Mouse (Mus musculus) c-Kit-positive CD71-negative TER-119-negative erythroid progenitor cells, embryonic 14.5 days (primary cell): ENCODE measurements around the gene Gm12845.
"Not testable (repeated sequence)": the region's sequence is repeated elsewhere in the genome, so short reads cannot be mapped to it uniquely, and the experiment has no call there.

Experiments used
- DNase-seq: peaks from one replicate; pipeline ENCODE4 v3.0.0-alpha.2; 2013; ENCODE audit warnings: low read depth

Gene Gm12845

DNA sequence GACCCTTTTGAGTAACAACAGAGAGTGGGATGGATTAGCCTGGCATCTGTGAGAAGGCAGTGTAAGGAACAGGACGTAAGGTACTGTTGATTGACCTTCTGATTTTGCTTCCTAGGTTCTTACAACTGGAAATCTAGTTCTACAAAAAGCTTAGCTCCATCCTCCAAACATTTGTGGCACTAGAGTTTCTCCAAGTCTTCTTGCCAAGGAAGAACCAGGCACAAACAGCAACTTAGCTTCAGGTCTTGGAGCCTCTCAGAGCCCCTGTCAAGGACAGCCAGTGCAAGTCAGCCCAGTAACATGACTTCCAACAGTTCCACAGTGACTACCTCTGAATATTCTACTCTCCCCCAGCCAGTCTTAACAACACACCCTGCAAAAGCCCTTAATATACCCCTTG, at the start of gene Gm12845:
Gene Gm12845 (plus strand): TSS at position 301 of the 400 bp plus-strand sequence.
- no peak for DNase-seq

DNA sequence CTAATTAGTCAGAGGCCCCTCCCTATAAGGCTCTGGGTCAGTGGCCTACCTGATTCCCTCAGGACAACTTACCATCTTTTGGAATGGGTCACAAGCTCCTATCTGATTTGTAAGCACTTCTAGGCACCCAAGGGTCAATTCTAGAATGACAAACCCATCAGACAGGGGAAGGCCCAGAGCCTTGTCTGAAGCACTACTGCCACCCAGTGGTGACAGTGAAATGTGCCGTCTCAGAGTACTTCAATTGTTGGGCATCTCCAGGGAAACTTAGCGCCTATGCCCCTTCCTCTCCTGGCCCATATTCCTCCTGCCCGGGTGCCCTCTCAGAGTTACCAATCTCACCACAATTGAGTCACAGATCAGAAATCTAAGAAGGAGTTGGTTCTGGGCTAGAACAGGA, 47.3 kb upstream of the Gm12845 start:
- peak; percentile 73 for DNase-seq

DNA sequence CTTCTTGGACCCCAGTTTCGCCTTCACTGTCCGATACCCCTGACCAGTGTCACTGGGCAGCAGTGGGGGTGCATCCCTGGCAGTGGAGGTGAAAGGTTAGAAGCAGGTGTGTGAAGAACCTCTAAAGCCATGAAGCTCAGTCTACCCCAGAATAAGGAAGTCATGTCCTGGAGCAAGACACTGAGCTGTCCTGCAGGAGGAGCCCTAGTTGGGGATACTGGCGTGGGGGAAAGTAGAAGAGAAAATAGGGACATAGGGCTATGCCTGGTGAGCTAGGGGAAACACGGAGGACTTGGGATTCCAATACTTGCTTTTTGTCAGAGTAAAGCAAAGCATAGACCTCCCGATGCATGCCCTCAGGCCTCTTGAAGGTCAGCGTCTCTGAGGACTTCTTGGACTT, 43.2 kb upstream of the Gm12845 start:
- DNase-seq: no peak

GRCm38 (mm10) chr4:117681931-117682461, 42.2 kb upstream of the Gm12845 start, which contains the start of gene Dmap1:
TSS of gene Dmap1 (minus strand) at chr4:117682273.
- DNase-seq: peak; percentile 70

GRCm38 (mm10) chr4:117682463-117682862, 41.7 kb upstream of the Gm12845 start:
- no peak for DNase-seq

DNA sequence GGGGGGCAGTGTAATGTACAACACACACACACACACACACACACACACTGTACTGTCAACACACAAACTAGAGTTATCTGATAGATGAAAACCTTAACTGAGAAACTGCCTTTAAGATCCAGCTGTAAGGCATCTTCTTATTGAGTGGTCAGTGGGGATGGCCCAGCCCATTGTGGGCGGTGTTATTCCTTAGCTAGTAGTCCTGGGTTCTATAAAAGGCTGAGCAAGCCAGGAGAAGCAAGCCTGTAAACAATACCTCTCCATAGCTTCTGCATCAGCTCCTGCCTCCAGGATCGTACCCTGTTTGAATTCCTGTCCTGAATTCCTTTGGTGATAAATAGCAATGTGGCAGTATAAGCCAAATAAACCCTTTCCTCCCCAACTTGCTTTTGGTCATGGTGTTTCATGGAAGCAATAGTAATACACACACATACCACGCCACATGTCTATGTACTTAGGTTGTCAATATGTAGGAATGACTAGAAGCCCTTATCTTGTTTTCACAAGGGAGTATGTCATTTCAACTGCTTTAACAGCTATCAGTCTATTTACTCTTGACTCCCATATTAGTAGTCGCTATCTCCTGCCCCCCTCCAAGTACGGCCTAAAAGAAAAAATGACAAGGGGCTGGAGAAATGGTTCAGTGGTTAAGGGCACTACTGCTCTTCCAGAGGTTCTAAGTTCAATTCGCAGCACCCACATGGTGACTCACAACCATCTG, 41.0 kb upstream of the Gm12845 start:
- no peak for DNase-seq

DNA sequence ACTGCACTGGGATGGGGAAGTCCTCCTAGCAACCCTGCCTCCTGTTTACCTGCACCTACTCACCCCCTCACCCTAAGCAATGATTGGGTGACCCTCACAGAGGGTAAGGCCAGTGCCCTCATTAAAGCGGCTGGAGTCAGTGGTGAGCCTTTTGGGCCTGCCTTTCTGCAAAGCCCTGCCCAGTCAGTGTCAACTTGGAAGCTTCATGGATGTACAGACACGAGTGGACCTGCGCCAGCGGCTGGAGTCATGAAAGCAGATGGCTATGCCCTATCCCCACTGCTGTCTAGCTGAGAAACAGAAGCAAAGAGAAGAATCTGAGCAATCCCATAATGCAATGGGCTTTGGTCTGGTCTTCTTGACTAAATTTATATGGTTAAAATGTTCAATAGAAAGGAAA, 37.9 kb upstream of the Gm12845 start:
- no peak for DNase-seq

DNA sequence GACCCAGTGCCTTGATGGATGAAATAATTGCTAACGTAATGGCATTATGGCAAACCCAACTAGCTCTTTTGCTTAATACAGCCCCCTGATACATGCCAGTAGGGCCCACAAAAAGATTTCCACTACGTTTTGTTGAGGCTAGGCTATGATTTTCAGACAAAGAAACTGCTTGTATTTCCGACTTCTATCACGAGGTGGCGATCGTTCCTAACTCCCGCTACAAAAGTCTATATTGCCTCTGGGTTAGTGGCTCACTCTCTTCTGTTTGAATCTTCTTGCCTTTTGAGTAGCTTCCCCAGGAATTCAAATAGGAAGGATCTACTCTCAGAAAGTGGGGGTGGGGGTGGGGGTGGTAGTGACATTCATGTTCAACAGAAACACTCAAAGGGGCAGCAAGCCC, 18.9 kb upstream of the Gm12845 start:
- peak; percentile 42 for DNase-seq

- DNase-seq: no peak
Measured at GRCm38 (mm10) chr4:117708780-117709550, 15.2 kb upstream of the Gm12845 start.

- no peak for DNase-seq
Measured at GRCm38 (mm10) chr4:117712314-117712713, 11.9 kb upstream of the Gm12845 start.

DNA sequence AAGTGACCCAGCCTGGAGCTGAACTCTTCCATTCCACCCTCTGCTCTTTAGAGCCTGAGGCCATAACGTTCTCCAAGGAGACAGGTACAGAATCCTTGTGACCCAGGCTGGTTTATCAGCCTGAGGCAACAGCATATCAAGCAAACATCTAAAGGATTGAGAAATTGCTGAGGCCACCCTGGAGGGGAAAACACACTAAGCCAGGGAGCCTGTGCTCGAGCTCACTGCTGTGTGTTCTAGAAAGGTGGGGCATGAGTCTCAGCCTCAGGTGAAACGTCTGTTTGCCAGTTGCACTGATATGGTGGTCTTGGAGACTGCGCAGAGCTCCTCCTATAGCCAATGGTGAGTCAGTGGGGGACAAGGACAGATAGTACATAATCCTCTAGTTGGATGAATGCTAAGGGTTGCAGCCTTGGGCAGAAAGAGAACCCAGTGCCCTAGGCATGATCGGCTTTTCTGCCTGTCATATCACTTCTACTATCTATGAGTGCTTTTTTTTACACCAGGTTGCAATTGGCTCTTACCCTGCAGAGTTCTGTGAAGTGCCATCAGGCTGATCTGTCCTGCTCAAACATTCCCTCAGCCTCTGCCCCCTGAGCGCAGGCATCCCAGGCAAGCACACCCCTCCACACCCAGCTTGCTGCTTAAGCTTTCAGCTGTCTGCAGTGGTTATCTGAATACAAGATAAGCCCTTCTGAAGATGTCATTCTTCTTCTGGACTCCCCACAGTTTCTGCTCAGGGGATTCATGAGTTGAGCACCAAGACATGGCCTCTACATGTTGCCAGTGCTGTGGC, 10.7 kb upstream of the Gm12845 start:
- no peak for DNase-seq

DNA sequence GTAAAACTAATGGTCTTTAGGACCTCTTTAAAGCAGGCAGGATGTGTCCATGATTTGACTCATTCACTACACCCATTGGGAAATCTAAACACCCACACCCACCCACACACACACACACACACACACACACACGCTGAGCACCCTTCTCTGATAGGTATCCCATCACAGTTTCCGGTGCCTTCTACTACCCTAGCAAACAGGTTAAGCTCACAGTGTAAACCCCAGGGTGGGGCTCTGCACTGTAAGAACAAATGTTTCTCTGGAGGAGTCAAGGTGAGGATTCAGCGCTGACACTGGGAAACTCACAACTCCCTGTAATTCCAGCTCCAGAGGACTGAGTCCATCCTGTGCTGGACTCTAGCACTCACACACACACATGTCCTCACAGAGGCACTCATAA, 7.7 kb downstream of the Gm12845 start:
- no peak for DNase-seq

DNA sequence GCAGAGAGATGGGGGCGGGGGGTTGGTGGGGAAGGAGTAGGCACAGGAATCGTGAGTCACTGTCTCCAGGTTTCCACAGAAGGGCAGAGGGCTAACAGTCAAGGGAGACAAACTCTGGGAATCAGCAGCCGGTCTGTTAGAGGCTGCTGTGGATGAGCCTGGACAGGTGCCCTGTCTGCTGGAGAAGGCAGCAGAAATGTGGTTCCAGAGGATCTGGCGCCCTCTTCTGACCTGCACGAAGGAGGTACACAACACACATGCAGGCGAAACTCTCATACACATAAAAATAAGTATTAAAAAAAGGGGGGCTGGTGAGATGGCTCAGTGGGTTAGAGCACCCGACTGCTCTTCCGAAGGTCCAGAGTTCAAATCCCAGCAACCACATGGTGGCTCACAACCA, 13.3 kb downstream of the Gm12845 start:
- DNase-seq: peak; percentile 10

DNA sequence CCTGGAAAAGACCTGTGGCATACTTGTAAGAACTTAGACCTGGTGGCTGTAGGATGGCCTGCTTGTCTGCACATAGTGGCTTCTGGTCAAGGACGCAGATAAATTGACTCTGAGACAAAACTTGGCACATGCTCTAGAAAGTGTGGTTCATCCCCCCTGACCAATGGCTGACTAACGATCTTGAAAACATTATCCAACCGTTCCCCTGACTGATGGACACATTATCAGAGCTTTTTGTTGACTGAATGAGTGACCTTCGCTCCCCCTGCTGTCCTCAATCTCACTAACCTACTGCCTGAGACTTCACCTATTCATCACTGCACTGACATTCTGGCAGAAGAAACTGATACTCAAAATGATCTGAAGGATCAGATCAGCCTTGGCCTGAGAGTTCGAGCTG, 28.3 kb downstream of the Gm12845 start:
- DNase-seq: not testable (repeated sequence)

DNA sequence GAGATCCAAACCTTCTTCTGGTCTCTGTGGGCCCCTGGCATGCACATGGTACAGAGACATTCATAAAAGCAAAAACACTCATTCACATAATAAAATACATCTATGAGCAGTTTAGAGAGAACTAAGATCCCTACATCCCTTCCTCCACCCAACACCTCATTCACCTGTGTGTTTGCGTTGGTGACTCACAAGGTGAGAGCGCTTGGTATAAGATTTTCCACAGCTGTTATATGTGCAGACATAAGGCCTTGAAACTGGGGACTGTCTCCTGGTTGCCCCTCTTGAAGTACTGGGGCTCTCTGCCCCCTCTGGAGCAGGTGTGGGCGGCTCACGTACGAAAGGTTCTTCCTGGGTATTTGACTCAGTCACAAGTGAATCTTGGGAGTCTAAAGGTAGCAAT, 35.9 kb downstream of the Gm12845 start:
- no peak for DNase-seq

DNA sequence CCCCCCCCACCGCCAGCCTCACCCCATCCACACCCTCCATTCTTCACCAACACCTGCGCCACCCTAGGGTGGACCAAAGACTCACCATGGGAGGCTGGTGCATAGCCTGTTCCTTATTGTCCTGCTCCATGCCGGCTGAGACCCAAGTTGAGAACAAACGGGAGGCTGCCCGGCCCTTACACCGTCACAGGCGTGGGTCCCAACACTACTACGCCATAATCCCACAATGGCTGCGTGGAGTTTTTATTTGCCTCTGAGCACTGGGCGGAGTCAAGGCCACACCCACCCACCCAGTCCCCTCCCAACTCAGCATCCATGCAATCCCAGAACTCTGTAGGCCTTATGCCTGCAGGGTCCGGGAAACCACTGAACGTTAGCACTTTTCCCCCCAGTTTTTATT, 41.2 kb downstream of the Gm12845 start, which contains the start of gene Klf17:
Gene Klf17 (minus strand): TSS at position 233 of the 400 bp plus-strand sequence.
- no peak for DNase-seq

DNA sequence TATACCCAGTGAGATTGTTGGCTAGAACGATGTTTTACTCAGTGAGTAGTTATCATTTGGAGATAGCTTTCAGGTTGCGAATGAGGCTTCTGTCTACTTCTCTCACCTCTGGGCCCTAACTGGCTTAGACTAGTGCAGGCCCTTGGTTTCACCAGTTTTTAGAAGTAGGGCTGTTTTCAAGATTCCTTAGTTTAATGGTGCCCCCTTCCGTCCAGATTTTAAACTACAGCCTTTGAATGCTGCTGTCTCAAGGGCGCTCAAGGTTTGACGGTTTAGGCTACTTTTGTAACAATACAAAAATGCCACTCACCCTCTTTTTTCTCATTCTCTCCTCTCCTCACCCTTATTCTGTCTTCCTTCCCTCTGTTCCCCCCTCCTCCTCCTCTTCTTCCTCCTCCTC, 46.7 kb downstream of the Gm12845 start:
- peak; percentile 59 for DNase-seq

DNA sequence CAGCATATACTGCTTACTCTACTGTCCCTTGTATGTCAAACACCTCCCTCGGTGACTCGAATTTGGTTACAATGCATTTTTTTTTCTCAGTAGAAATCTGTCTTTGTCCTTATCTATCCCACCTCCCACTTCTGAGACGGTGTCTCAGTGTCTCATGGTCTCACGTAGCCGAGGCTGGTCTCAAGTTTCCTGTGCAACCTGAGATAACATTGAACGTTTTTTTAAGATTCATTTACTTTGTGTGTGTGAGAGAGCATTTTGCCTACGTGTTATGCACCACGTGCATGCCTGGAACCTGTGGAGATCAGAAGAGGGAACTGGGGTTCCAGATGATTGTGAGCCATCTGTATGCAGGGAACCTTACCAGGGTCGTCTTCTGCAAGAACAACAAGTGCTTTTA, 48.7 kb downstream of the Gm12845 start:
- DNase-seq: no peak
